Mouse (Mus musculus) forebrain, embryonic 10.5 days (tissue): ENCODE data around the gene Lrrc71. TPM values are rescaled to one million over a fixed set of nuclear protein-coding genes. Genes with fewer than 3 reads are reported as not detected.

ENCODE experiments used
- DNase-seq: peaks from one replicate; pipeline ENCODE4 v3.0.0-alpha.2; 2017; ENCODE audit warnings: low spot score; ENCODE audit errors: extremely low spot score
- H3K27ac ChIP-seq: fragments of 300-500 bp; sonication (generic); 2 replicates; pipeline ENCODE4 v1.5.1; 2016; ENCODE audit warnings: mild to moderate bottlenecking
- H3K27me3 ChIP-seq: fragments of 300-500 bp; sonication (generic); 2 replicates; pipeline ENCODE4 v1.6.1; 2016; ENCODE audit warnings: mild to moderate bottlenecking; ENCODE audit not compliant: poor library complexity, severe bottlenecking
- H3K36me3 ChIP-seq: fragments of 300-500 bp; sonication (generic); replicated peaks from 2 replicates; pipeline ENCODE4 v1.6.1; 2016; ENCODE audit warnings: mild to moderate bottlenecking, moderate library complexity
- H3K4me1 ChIP-seq: fragments of 300-500 bp; sonication (generic); 2 replicates; pipeline ENCODE4 v1.6.1; 2016
- H3K4me3 ChIP-seq: fragments of 300-500 bp; sonication (generic); 2 replicates; pipeline ENCODE4 v1.5.1; 2016; ENCODE audit warnings: mild to moderate bottlenecking, moderate library complexity
- H3K9me3 ChIP-seq: fragments of 300-500 bp; sonication (generic); 2 replicates; pipeline ENCODE4 v1.6.1; 2016; ENCODE audit warnings: mild to moderate bottlenecking, moderate library complexity
- WGBS: fragments of 180-500 bp; shearing (Covaris S2); methylation state at CpG from one replicate; pipeline ENCODE4 v1.1.7; 2016; 5-methylcytosine and 5-hydroxymethylcytosine counted together
- polyA plus RNA-seq: library from polyadenylated mRNA; unstranded; fragments of >200 nt; fragmentation: Nextera tagmentation; extraction: Ambion mirVana; gene quantifications from 2 replicates; pipeline ENCODE4 v1.2.1, GENCODE M21; 2016

The Lrrc71 gene
- polyA plus RNA-seq, 1 experiment from 2014 or later: 0.32 TPM

- DNase-seq: no peak
- Histone ChIP-seq H3K9me3 (no peaks in the 10 kb centered on the region), H3K36me3 (peaks cover 95% of the 10 kb centered on the region), H3K27me3 (no peaks in the 10 kb centered on the region), H3K4me1 (no peaks in the 10 kb centered on the region), H3K4me3 (no peak overlapping the region), H3K27ac (no peak overlapping the region)
- 92% methylated on average over 11 of the region's 11 CpGs for WGBS
Measured at GRCm38 (mm10) chr3:87733984-87734761, 14.3 kb downstream of the Lrrc71 start.

GRCm38 (mm10) chr3:87733098-87733497, 15.3 kb downstream of the Lrrc71 start:
- Histone ChIP-seq H3K27me3 (no peaks in the 10 kb centered on the region), H3K27ac (no peak overlapping the region), H3K9me3 (no peaks in the 10 kb centered on the region), H3K4me1 (no peaks in the 10 kb centered on the region), H3K4me3 (no peak overlapping the region), H3K36me3 (peaks cover 95% of the 10 kb centered on the region)
- WGBS: 89% methylated on average over 4 of the region's 4 CpGs
- no peak for DNase-seq

GRCm38 (mm10) chr3:87728696-87729095, 19.7 kb downstream of the Lrrc71 start:
- DNase-seq: no peak
- 92% methylated on average over 6 of the region's 6 CpGs for WGBS

GRCm38 (mm10) chr3:87726191-87726590, 22.2 kb downstream of the Lrrc71 start:
- peaks cover 99% of the 10 kb centered on the region for H3K36me3 ChIP-seq
- H3K27me3 ChIP-seq: no peaks in the 10 kb centered on the region
- no peak overlapping the region for H3K27ac ChIP-seq
- 92% methylated on average over 7 of the region's 7 CpGs for WGBS
- no peaks in the 10 kb centered on the region for H3K9me3 ChIP-seq
- H3K4me3 ChIP-seq: no peak overlapping the region
- no peaks in the 10 kb centered on the region for H3K4me1 ChIP-seq
- no peak for DNase-seq

More at GRCm38 (mm10) chr3:87728696-87729095, 19.7 kb downstream of the Lrrc71 start:
- no peaks in the 10 kb centered on the region for H3K27me3 ChIP-seq
- no peak overlapping the region for H3K4me3 ChIP-seq
- H3K4me1 ChIP-seq: no peaks in the 10 kb centered on the region
- no peak overlapping the region for H3K27ac ChIP-seq
- no peaks in the 10 kb centered on the region for H3K9me3 ChIP-seq
- peaks cover 96% of the 10 kb centered on the region for H3K36me3 ChIP-seq

GRCm38 (mm10) chr3:87725396-87726160, 22.8 kb downstream of the Lrrc71 start:
- Histone ChIP-seq H3K4me3 (no peak overlapping the region), H3K27ac (no peak overlapping the region), H3K36me3 (peaks cover 99% of the 10 kb centered on the region), H3K9me3 (no peaks in the 10 kb centered on the region), H3K4me1 (no peaks in the 10 kb centered on the region), H3K27me3 (no peaks in the 10 kb centered on the region)
- 95% methylated on average over 16 of the region's 16 CpGs for WGBS
- no peak for DNase-seq

GRCm38 (mm10) chr3:87724556-87724955, 23.9 kb downstream of the Lrrc71 start:
- H3K27me3 ChIP-seq: no peaks in the 10 kb centered on the region
- no peaks in the 10 kb centered on the region for H3K4me1 ChIP-seq
- H3K9me3 ChIP-seq: no peaks in the 10 kb centered on the region
- peaks cover 93% of the 10 kb centered on the region for H3K36me3 ChIP-seq
- DNase-seq: no peak
- H3K4me3 ChIP-seq: no peak overlapping the region
- 83% methylated on average over 6 of the region's 6 CpGs for WGBS
- H3K27ac ChIP-seq: no peak overlapping the region

- no peaks in the 10 kb centered on the region for H3K27me3 ChIP-seq
- no peak overlapping the region for H3K27ac ChIP-seq
- H3K36me3 ChIP-seq: peaks cover 92% of the 10 kb centered on the region
- no peak for DNase-seq
- 85% methylated on average over 2 of the region's 2 CpGs for WGBS
- H3K4me3 ChIP-seq: no peak overlapping the region
- H3K4me1 ChIP-seq: no peaks in the 10 kb centered on the region
- no peaks in the 10 kb centered on the region for H3K9me3 ChIP-seq
Measured at GRCm38 (mm10) chr3:87718525-87718924, 29.9 kb downstream of the Lrrc71 start.

Other genes with a start within 250 kb of the Lrrc71 start
- 10.9 and 11.0 TPM in 2 replicates for gene Etv3, start 223.2 kb downstream of the Lrrc71 start, polyA plus RNA-seq
- gene Arhgef11, start 131.1 kb downstream of the Lrrc71 start, polyA plus RNA-seq: 14.9 and 15.6 TPM in 2 replicates
- gene Ntrk1, start 46.5 kb upstream of the Lrrc71 start, polyA plus RNA-seq: 0.38 and 0.46 TPM in 2 replicates
- gene Insrr, start 48.3 kb upstream of the Lrrc71 start, polyA plus RNA-seq: 0.06 and 0.14 TPM in 2 replicates
- gene Pear1, start 75.7 kb upstream of the Lrrc71 start, polyA plus RNA-seq: 10.7 and 11.2 TPM in 2 replicates
- gene Sh2d2a, start 98.1 kb upstream of the Lrrc71 start, polyA plus RNA-seq: 0.09 and 0.10 TPM in 2 replicates
- gene Prcc, start 137.0 kb upstream of the Lrrc71 start, polyA plus RNA-seq: 16.9 and 17.3 TPM in 2 replicates
- 199 and 219 TPM in 2 replicates for gene Hdgf, start 157.7 kb upstream of the Lrrc71 start, polyA plus RNA-seq
- gene Mrpl24, start 170.9 kb upstream of the Lrrc71 start, polyA plus RNA-seq: 71.4 and 74.8 TPM in 2 replicates
- 87.7 and 88.3 TPM in 2 replicates for gene Isg20l2, start 181.7 kb upstream of the Lrrc71 start, polyA plus RNA-seq
- gene Rrnad1, start 182.1 kb upstream of the Lrrc71 start, polyA plus RNA-seq: 19.1 and 22.8 TPM in 2 replicates
- gene Crabp2, start 200.0 kb upstream of the Lrrc71 start, polyA plus RNA-seq: 834 and 866 TPM in 2 replicates
- 81.2 and 86.9 TPM in 2 replicates for gene Nes, start 222.5 kb upstream of the Lrrc71 start, polyA plus RNA-seq